Mouse (Mus musculus) forebrain, postnatal 0 days (tissue): ENCODE data around the gene 1190005I06Rik. TPM values are rescaled to one million over a fixed set of nuclear protein-coding genes. Genes with fewer than 3 reads are reported as not detected.

Experiments
- ATAC-seq: fragments of 200-750 bp; cut with Nextera tagmentation; 2 replicates; pipeline ENCODE4 v1.8.0; 2017; ENCODE audit warnings: mild to moderate bottlenecking, moderate library complexity
- DNase-seq: peaks from one replicate; pipeline ENCODE4 v3.0.0-alpha.2; 2015
- H3K27ac ChIP-seq: fragments of 300-500 bp; sonication (generic); 2 replicates; pipeline ENCODE4 v1.5.1; 2014; ENCODE audit warnings: low read depth, mild to moderate bottlenecking, antibody characterized with exemption, low read length, moderate library complexity, mixed read lengths
- H3K27me3 ChIP-seq: fragments of 300-500 bp; sonication (generic); 2 replicates; pipeline ENCODE4 v1.6.1; 2014; ENCODE audit warnings: mild to moderate bottlenecking, low read length, mixed read lengths; ENCODE audit not compliant: insufficient read depth
- H3K36me3 ChIP-seq: fragments of 300-500 bp; sonication (generic); 2 replicates; pipeline ENCODE4 v1.6.1; 2014; ENCODE audit warnings: mild to moderate bottlenecking, moderate library complexity; ENCODE audit not compliant: insufficient read depth
- H3K4me1 ChIP-seq: fragments of 300-500 bp; sonication (generic); 2 replicates; pipeline ENCODE4 v1.6.1; 2014; ENCODE audit warnings: antibody characterized with exemption; ENCODE audit not compliant: insufficient read depth
- H3K4me2 ChIP-seq: fragments of 300-500 bp; sonication (generic); 2 replicates; pipeline ENCODE4 v1.6.1; 2014; ENCODE audit warnings: low read depth, mild to moderate bottlenecking, moderate library complexity
- H3K4me3 ChIP-seq: fragments of 300-500 bp; sonication (generic); 2 replicates; pipeline ENCODE4 v1.5.1; 2014; ENCODE audit warnings: low read depth, low read length, mixed read lengths
- H3K9ac ChIP-seq: fragments of 300-500 bp; sonication (generic); 2 replicates; pipeline ENCODE4 v1.6.1; 2014; ENCODE audit warnings: mild to moderate bottlenecking
- H3K9me3 ChIP-seq: fragments of 300-500 bp; sonication (generic); 2 replicates; pipeline ENCODE4 v1.6.1; 2016; ENCODE audit warnings: low read length
- CTCF ChIP-seq: sonication (generic); IDR thresholded peaks from 2 replicates; pipeline ENCODE4 v1.5.1; 2016; ENCODE audit warnings: antibody characterized with exemption, control low read depth, low read depth
- WGBS: fragments of 180-500 bp; shearing (Covaris S2); extraction: QIAGEN DNeasy Blood & Tissue Kit; methylation state at CpG from one replicate; pipeline ENCODE4 v1.1.7; 2014; 5-methylcytosine and 5-hydroxymethylcytosine counted together
- polyA plus RNA-seq: library from polyadenylated mRNA; unstranded; fragments of >200 nt; fragmentation: Nextera tagmentation; extraction: Ambion mirVana; gene quantifications from 2 replicates; pipeline ENCODE4 v1.2.1, GENCODE M21; 2015
- total RNA-seq: library from RNA; depleted of rRNA; stranded (reverse); fragments of >200 nt; gene quantifications from 2 replicates; pipeline ENCODE4 v1.2.3, GENCODE M21; 2014

The 1190005I06Rik gene
- total and polyA plus RNA-seq, 2 experiments from 2014 or later, result 18.5 to 21.7 TPM

GRCm38 (mm10) chr8:120679629-120680387 lies 32.4 kb upstream of the 1190005I06Rik start:
- no peak for TF ChIP-seq CTCF
- DNase-seq, result no peak
- H3K27ac ChIP-seq, result no peak overlapping the region

GRCm38 (mm10) chr8:120678447-120678846 lies 31.0 kb upstream of the 1190005I06Rik start:
- Histone ChIP-seq H3K27ac (no peak overlapping the region), H3K9ac (no peak overlapping the region), H3K4me1 (no peaks in the 10 kb centered on the region), H3K27me3 (no peaks in the 10 kb centered on the region), H3K9me3 (no peaks in the 10 kb centered on the region), H3K36me3 (peaks cover 17% of the 10 kb centered on the region), H3K4me3 (no peak overlapping the region), H3K4me2 (no peak overlapping the region)
- 13% methylated on average over 10 of the region's 10 CpGs for WGBS
- peak; percentile 91 for DNase-seq
- ATAC-seq, result peak; percentile 53
- peak; percentile 96 for TF ChIP-seq CTCF

More at GRCm38 (mm10) chr8:120679629-120680387, 32.4 kb upstream of the 1190005I06Rik start:
- ATAC-seq, result no peak
- Histone ChIP-seq H3K27me3 (no peaks in the 10 kb centered on the region), H3K4me3 (no peak overlapping the region), H3K9me3 (no peaks in the 10 kb centered on the region), H3K9ac (no peak overlapping the region), H3K4me1 (no peaks in the 10 kb centered on the region), H3K36me3 (peaks cover 10% of the 10 kb centered on the region; the same call in 1 of the 2 replicates), H3K4me2 (no peak overlapping the region)
- WGBS, result 83% methylated on average over 11 of the region's 11 CpGs

- WGBS, result 77% methylated on average over 8 of the region's 8 CpGs
- DNase-seq (no peak), ATAC-seq (no peak)
- no peak overlapping the region for H3K4me3 ChIP-seq
- TF ChIP-seq CTCF, result peak; percentile 31; the same call in 1 of the 2 replicates
- no peaks in the 10 kb centered on the region for H3K4me1 ChIP-seq
- H3K27ac ChIP-seq, result no peak overlapping the region
- H3K36me3 ChIP-seq, result peaks cover 36% of the 10 kb centered on the region
- no peak overlapping the region for H3K4me2 ChIP-seq
- no peaks in the 10 kb centered on the region for H3K27me3 ChIP-seq
- no peaks in the 10 kb centered on the region for H3K9me3 ChIP-seq
- H3K9ac ChIP-seq, result no peak overlapping the region
These were observed 28.3 kb upstream of the 1190005I06Rik start for GRCm38 (mm10) chr8:120675718-120676117.

- peak; percentile 24; the same call in 1 of the 2 replicates for ATAC-seq
- 93% methylated on average over 7 of the region's 7 CpGs for WGBS
- H3K36me3 ChIP-seq, result peaks cover 46% of the 10 kb centered on the region
- no peak overlapping the region for H3K9ac ChIP-seq
- no peaks in the 10 kb centered on the region for H3K4me1 ChIP-seq
- no peak for TF ChIP-seq CTCF
- DNase-seq, result no peak
- no peaks in the 10 kb centered on the region for H3K27me3 ChIP-seq
- H3K4me2 ChIP-seq, result no peak overlapping the region
- no peak overlapping the region for H3K27ac ChIP-seq
- no peak overlapping the region for H3K4me3 ChIP-seq
- H3K9me3 ChIP-seq, result no peaks in the 10 kb centered on the region
These were observed 25.9 kb upstream of the 1190005I06Rik start for GRCm38 (mm10) chr8:120673298-120673697.

GRCm38 (mm10) chr8:120672626-120673229 lies 25.3 kb upstream of the 1190005I06Rik start:
- DNase-seq (no peak), ATAC-seq (no peak)
- Histone ChIP-seq H3K27ac (no peak overlapping the region), H3K27me3 (no peaks in the 10 kb centered on the region), H3K36me3 (peaks cover 45% of the 10 kb centered on the region), H3K4me2 (no peak overlapping the region), H3K9ac (no peak overlapping the region), H3K4me1 (no peaks in the 10 kb centered on the region), H3K9me3 (no peaks in the 10 kb centered on the region), H3K4me3 (no peak overlapping the region)
- TF ChIP-seq CTCF, result no peak
- 92% methylated on average over 16 of the region's 16 CpGs for WGBS

GRCm38 (mm10) chr8:120671775-120672174 lies 24.3 kb upstream of the 1190005I06Rik start:
- 41% methylated on average over 6 of the region's 6 CpGs for WGBS
- H3K27me3 ChIP-seq, result no peaks in the 10 kb centered on the region
- DNase-seq (no peak), ATAC-seq (no peak)
- no peak overlapping the region for H3K4me2 ChIP-seq
- H3K27ac ChIP-seq, result no peak overlapping the region
- no peak overlapping the region for H3K9ac ChIP-seq
- no peak for TF ChIP-seq CTCF
- no peak overlapping the region for H3K4me3 ChIP-seq
- H3K4me1 ChIP-seq, result peaks cover 3% of the 10 kb centered on the region
- H3K36me3 ChIP-seq, result peaks cover 42% of the 10 kb centered on the region
- no peaks in the 10 kb centered on the region for H3K9me3 ChIP-seq

GRCm38 (mm10) chr8:120668374-120668905 lies 21.0 kb upstream of the 1190005I06Rik start, which contains the start of gene Emc8:
TSS of gene Emc8 (minus strand) at chr8:120668573.
- H3K9ac ChIP-seq, result peak within 1 kb of the TSS; percentile 95
- no peak for DNase-seq
- H3K4me2 ChIP-seq, result peak within 1 kb of the TSS; percentile 70
- H3K4me1 ChIP-seq, result peaks cover 14% of the 10 kb centered on the region
- TF ChIP-seq CTCF, result no peak
- ATAC-seq, result peak; percentile 27; the same call in 1 of the 2 replicates
- no peaks in the 10 kb centered on the region for H3K9me3 ChIP-seq
- H3K4me3 ChIP-seq, result peak within 1 kb of the TSS; percentile 91
- 6% methylated on average over 51 of the region's 51 CpGs for WGBS
- H3K27me3 ChIP-seq, result no peaks in the 10 kb centered on the region
- H3K36me3 ChIP-seq, result peaks cover 29% of the 10 kb centered on the region
- peak within 1 kb of the TSS; percentile 87 for H3K27ac ChIP-seq
